In genomic region chr2:109776374-109776773, GRCm38 (mm10) we compare ENCODE assay signal across 22 mouse cellular contexts.
"Had no signal": no experiment of that assay in that cellular context is flagged by ENCODE, and none has a peak within 500 bp of the region (broad histone marks: within the 10 kb centered on the region; RNA-seq: fewer than 3 reads in every experiment).

No protein-coding gene starts in this region.

- H3K4me2 ChIP-seq: heart, embryonic 12.5 days; hindbrain, embryonic 13.5 days; hindbrain, embryonic 15.5 days; limb, embryonic 13.5 days; limb, embryonic 15.5 days; liver, embryonic 12.5 days had no signal

- H3K27me3 ChIP-seq: heart, embryonic 12.5 days; hindbrain, embryonic 13.5 days; hindbrain, embryonic 15.5 days; limb, embryonic 13.5 days; limb, embryonic 15.5 days; liver, embryonic 12.5 days had no signal

- H3K4me3 ChIP-seq: gastrocnemius, adult 2 months; heart, embryonic 10.5 days; heart, embryonic 12.5 days; hindbrain, embryonic 13.5 days; hindbrain, embryonic 15.5 days; limb, embryonic 13.5 days; limb, embryonic 15.5 days; liver, embryonic 12.5 days had no signal

- H3K36me3 ChIP-seq: heart, embryonic 10.5 days; heart, embryonic 12.5 days; hindbrain, embryonic 13.5 days; hindbrain, embryonic 15.5 days; limb, embryonic 13.5 days; limb, embryonic 15.5 days; liver, embryonic 12.5 days had no signal

- H3K9ac ChIP-seq: heart, embryonic 12.5 days; hindbrain, embryonic 13.5 days; hindbrain, embryonic 15.5 days; limb, embryonic 13.5 days; limb, embryonic 15.5 days; liver, embryonic 12.5 days; liver, embryonic 14.5 days had no signal

- DNase-seq: gastrocnemius, adult 2 months; gastrocnemius, postnatal 10 days; gastrocnemius, postnatal 25 days; heart, adult 18-20 months; heart, postnatal 14 days; heart, postnatal 36 days; kidney, adult 11 months; kidney, adult 2 months; kidney, postnatal 25 days; layer of hippocampus, adult 9-11 months; layer of hippocampus, postnatal 36 days; left cerebral cortex, postnatal 4 days had no signal

- ATAC-seq: hindbrain, postnatal 0 days; intestine, embryonic 16.5 days; liver, embryonic 12.5 days had no signal

- H3K9me3 ChIP-seq: heart, embryonic 10.5 days; heart, embryonic 12.5 days; hindbrain, embryonic 13.5 days; hindbrain, embryonic 15.5 days; limb, embryonic 13.5 days; limb, embryonic 15.5 days; liver, embryonic 12.5 days had no signal

- H3K27ac ChIP-seq: gastrocnemius, adult 2 months; heart, embryonic 10.5 days; hindbrain, embryonic 13.5 days; hindbrain, embryonic 15.5 days; hindbrain, postnatal 0 days; limb, embryonic 13.5 days; limb, embryonic 15.5 days; liver, embryonic 12.5 days; liver, embryonic 14.5 days had no signal

- H3K4me1 ChIP-seq: heart, embryonic 10.5 days; heart, embryonic 12.5 days; hindbrain, embryonic 13.5 days; hindbrain, embryonic 15.5 days; limb, embryonic 13.5 days; limb, embryonic 15.5 days; liver, embryonic 12.5 days had no signal
